Mouse (Mus musculus): ENCODE data around the gene Gpr1.

GRCm38 (mm10) chr1:63181480-63181879, 32.9 kb downstream of the Gpr1 start:
- TF ChIP-seq POLR2A (IDR thresholded peaks at IDR 0.05; ENCODE audit: borderline replicate concordance, extremely low read depth, low read depth, low read length) = no peak
- TF ChIP-seq CTCF (IDR thresholded peaks at IDR 0.05; ENCODE audit: insufficient read depth, low read length) = no peak

Measured in lung, adult 2 months (tissue).